Mouse (Mus musculus) adrenal gland, postnatal 14 days (tissue): ENCODE measurements at regions not wholly inside any gene's neighbourhood (a gene's known extent, or its start where the extent isn't known, plus 50 kb on each side); places are given as distances from the start of the nearest gene placed in this dataset.

Experiments used
- DNase-seq: peaks from one replicate; pipeline ENCODE4 v3.0.0; 2021; ENCODE audit warnings: mixed read lengths

GRCm38 (mm10) chr1:76664381-76664780 lies 850.5 kb downstream of the Epha4 start:
- no peak for DNase-seq

- DNase-seq = peak; percentile 3
Measured at GRCm38 (mm10) chr1:76676836-76677235, 838.1 kb downstream of the Epha4 start.

- no peak for DNase-seq
Measured at GRCm38 (mm10) chr1:76705556-76705955, 809.3 kb downstream of the Epha4 start.

GRCm38 (mm10) chr1:76717639-76718292 lies 797.1 kb downstream of the Epha4 start:
- DNase-seq = no peak

GRCm38 (mm10) chr1:76724453-76724852 lies 790.4 kb downstream of the Epha4 start:
- peak; percentile 21 for DNase-seq

- DNase-seq = no peak
Measured at GRCm38 (mm10) chr1:76737003-76737402, 777.9 kb downstream of the Epha4 start.

GRCm38 (mm10) chr1:76737663-76738062 lies 777.2 kb downstream of the Epha4 start:
- no peak for DNase-seq

GRCm38 (mm10) chr1:76772694-76773093 lies 742.2 kb downstream of the Epha4 start:
- DNase-seq = no peak

- no peak for DNase-seq
Measured at GRCm38 (mm10) chr1:76786871-76787270, 728.0 kb downstream of the Epha4 start.

- no peak for DNase-seq
Measured at GRCm38 (mm10) chr1:76793438-76793837, 721.5 kb downstream of the Epha4 start.

- DNase-seq = no peak
Measured at GRCm38 (mm10) chr1:76819906-76820305, 695.0 kb downstream of the Epha4 start.

GRCm38 (mm10) chr1:76821610-76822009 lies 693.3 kb downstream of the Epha4 start:
- DNase-seq = no peak

GRCm38 (mm10) chr1:76829690-76830089 lies 685.2 kb downstream of the Epha4 start:
- DNase-seq = no peak

- DNase-seq = no peak
Measured at GRCm38 (mm10) chr1:76832311-76832710, 682.6 kb downstream of the Epha4 start.

- DNase-seq = no peak
Measured at GRCm38 (mm10) chr1:76835028-76835683, 679.7 kb downstream of the Epha4 start.

- DNase-seq = no peak
Measured at GRCm38 (mm10) chr1:76849346-76849745, 665.5 kb downstream of the Epha4 start.

GRCm38 (mm10) chr1:76866304-76866968 lies 648.5 kb downstream of the Epha4 start:
- peak; percentile 11 for DNase-seq

- DNase-seq = no peak
Measured at GRCm38 (mm10) chr1:76873207-76873606, 641.7 kb downstream of the Epha4 start.

GRCm38 (mm10) chr1:76880111-76880782 lies 634.6 kb downstream of the Epha4 start:
- no peak for DNase-seq

- DNase-seq = no peak
Measured at GRCm38 (mm10) chr1:76880783-76881145, 634.1 kb downstream of the Epha4 start.

- DNase-seq = no peak
Measured at GRCm38 (mm10) chr1:76896152-76896864, 618.6 kb downstream of the Epha4 start.

- DNase-seq = no peak
Measured at GRCm38 (mm10) chr1:76897431-76897830, 617.5 kb downstream of the Epha4 start.
